Mouse (Mus musculus) erythroblast, embryonic 14.5 days (primary cell): ENCODE results near the gene Glipr1l1.
"Not testable (repeated sequence)": the region's sequence is repeated elsewhere in the genome, so short reads cannot be mapped to it uniquely, and the experiment has no call there.

Experiments
- GATA1 ChIP-seq: IDR thresholded peaks from 2 replicates; pipeline ENCODE4 v1.6.1; 2012; ENCODE audit warnings: low read length, inconsistent platforms, mixed read lengths
- TAL1 ChIP-seq: IDR thresholded peaks from 3 replicates; pipeline ENCODE4 v1.6.1; 2012; ENCODE audit warnings: low read length, inconsistent platforms, mixed read lengths

GRCm38 (mm10) chr10:112105785-112106184 lies 45.8 kb downstream of the Glipr1l1 start:
- not testable (repeated sequence) for TF ChIP-seq TAL1, GATA1
